Mouse (Mus musculus) fat pad, adult 2 months (tissue): ENCODE measurements around the gene Zfand3.

ENCODE experiments used
- DNase-seq: peaks from one replicate; pipeline ENCODE4 v3.0.0-alpha.2; 2011; ENCODE audit warnings: low read depth, low spot score; ENCODE audit errors: extremely low read depth

Gene Zfand3

GRCm38 (mm10) chr17:30101801-30102200 lies 97.3 kb downstream of the Zfand3 start:
- no peak for DNase-seq

- no peak for DNase-seq
Measured at GRCm38 (mm10) chr17:30103005-30103404, 98.5 kb downstream of the Zfand3 start.

GRCm38 (mm10) chr17:30103641-30104165 lies 99.2 kb downstream of the Zfand3 start:
- DNase-seq = no peak

- no peak for DNase-seq
Measured at GRCm38 (mm10) chr17:30105369-30105768, 100.8 kb downstream of the Zfand3 start.

- DNase-seq = no peak
Measured at GRCm38 (mm10) chr17:30110678-30111077, 106.1 kb downstream of the Zfand3 start.

GRCm38 (mm10) chr17:30111556-30111955 lies 107.0 kb downstream of the Zfand3 start:
- DNase-seq = no peak

- no peak for DNase-seq
Measured at GRCm38 (mm10) chr17:30112080-30112479, 107.5 kb downstream of the Zfand3 start.

- DNase-seq = no peak
Measured at GRCm38 (mm10) chr17:30112555-30113305, 108.2 kb downstream of the Zfand3 start.

GRCm38 (mm10) chr17:30114761-30115160 lies 110.2 kb downstream of the Zfand3 start:
- DNase-seq = no peak

GRCm38 (mm10) chr17:30116226-30116625 lies 111.7 kb downstream of the Zfand3 start:
- DNase-seq = no peak

- no peak for DNase-seq
Measured at GRCm38 (mm10) chr17:30118036-30118435, 113.5 kb downstream of the Zfand3 start.

GRCm38 (mm10) chr17:30122278-30122677 lies 117.7 kb downstream of the Zfand3 start:
- DNase-seq = no peak

GRCm38 (mm10) chr17:30128456-30128855 lies 123.9 kb downstream of the Zfand3 start:
- DNase-seq = no peak

- no peak for DNase-seq
Measured at GRCm38 (mm10) chr17:30129220-30129619, 124.7 kb downstream of the Zfand3 start.

GRCm38 (mm10) chr17:30130326-30130725 lies 125.8 kb downstream of the Zfand3 start:
- no peak for DNase-seq

GRCm38 (mm10) chr17:30133641-30134040 lies 129.1 kb downstream of the Zfand3 start:
- no peak for DNase-seq

GRCm38 (mm10) chr17:30134955-30135735 lies 130.6 kb downstream of the Zfand3 start:
- DNase-seq = no peak

GRCm38 (mm10) chr17:30135890-30136289 lies 131.4 kb downstream of the Zfand3 start:
- no peak for DNase-seq

- no peak for DNase-seq
Measured at GRCm38 (mm10) chr17:30136684-30137083, 132.2 kb downstream of the Zfand3 start.

GRCm38 (mm10) chr17:30137115-30137514 lies 132.6 kb downstream of the Zfand3 start:
- no peak for DNase-seq

- no peak for DNase-seq
Measured at GRCm38 (mm10) chr17:30144114-30144513, 139.6 kb downstream of the Zfand3 start.

- DNase-seq = no peak
Measured at GRCm38 (mm10) chr17:30145596-30146149, 141.1 kb downstream of the Zfand3 start.
